Mouse (Mus musculus) heart, embryonic 14.5 days (tissue): ENCODE results near the gene Anks1. TPM values are rescaled to one million over a fixed set of nuclear protein-coding genes. Genes with fewer than 3 reads are reported as not detected.

Experiments used
- ATAC-seq: fragments of 200-750 bp; cut with Nextera tagmentation; 2 replicates; pipeline ENCODE4 v1.8.0; 2017; ENCODE audit warnings: low read depth, moderate TSS enrichment; ENCODE audit not compliant: insufficient number of reproducible peaks, insufficient read depth, low FRiP score
- H3K27ac ChIP-seq, 2 experiments: fragments of 200-500 bp in 1 of 2; fragments of 300-500 bp in 1 of 2; sonication (generic) in 1 of 2; replicated peaks in 1 of 2; 2 replicates each; pipeline ENCODE4 v1.5.1; 2012 to 2014; ENCODE audit warnings: low read depth in 2 of 2, low read length in 2 of 2, control low read depth in 1 of 2, mild to moderate bottlenecking in 1 of 2, mixed read lengths in 1 of 2; ENCODE audit not compliant: control insufficient read depth in 1 of 2, insufficient read depth in 1 of 2
- H3K27me3 ChIP-seq: fragments of 300-500 bp; sonication (generic); 2 replicates; pipeline ENCODE4 v1.6.1; 2014; ENCODE audit warnings: mild to moderate bottlenecking, low read length, control low read depth; ENCODE audit not compliant: control insufficient read depth, insufficient read depth
- H3K36me3 ChIP-seq: fragments of 300-500 bp; sonication (generic); 2 replicates; pipeline ENCODE4 v1.6.1; 2014; ENCODE audit warnings: mild to moderate bottlenecking, control low read depth, low read length, mixed read lengths; ENCODE audit not compliant: control insufficient read depth, insufficient read depth
- H3K4me1 ChIP-seq, 2 experiments: fragments of 200-500 bp in 1 of 2; fragments of 300-500 bp in 1 of 2; sonication (generic) in 1 of 2; 2 replicates each; pipeline ENCODE4 v1.6.1; 2012 to 2014; ENCODE audit warnings: low read length in 2 of 2, control low read depth in 1 of 2, mixed read lengths in 1 of 2; ENCODE audit not compliant: control insufficient read depth in 2 of 2, insufficient read depth in 2 of 2
- H3K4me2 ChIP-seq: fragments of 300-500 bp; sonication (generic); 2 replicates; pipeline ENCODE4 v1.6.1; 2014; ENCODE audit warnings: mild to moderate bottlenecking, low read length
- H3K4me3 ChIP-seq, 2 experiments: fragments of 200-500 bp in 1 of 2; fragments of 300-500 bp in 1 of 2; sonication (generic) in 1 of 2; 2 replicates each; pipeline ENCODE4 v1.5.1; 2012 to 2014; ENCODE audit warnings: low read length in 2 of 2, mild to moderate bottlenecking in 2 of 2, control low read depth in 1 of 2, low read depth in 1 of 2, moderate library complexity in 1 of 2; ENCODE audit not compliant: control insufficient read depth in 1 of 2, insufficient read depth in 1 of 2
- H3K9ac ChIP-seq: fragments of 300-500 bp; sonication (generic); 2 replicates; pipeline ENCODE4 v1.6.1; 2014; ENCODE audit warnings: mild to moderate bottlenecking, low read length
- H3K9me3 ChIP-seq: fragments of 300-500 bp; sonication (generic); 2 replicates; pipeline ENCODE4 v1.6.1; 2016; ENCODE audit warnings: low read length, control low read depth; ENCODE audit not compliant: control insufficient read depth
- WGBS: fragments of 180-500 bp; shearing (Covaris S2); extraction: QIAGEN DNeasy Blood & Tissue Kit; methylation state at CpG from one replicate; pipeline ENCODE4 v1.1.7; 2014; 5-methylcytosine and 5-hydroxymethylcytosine counted together
- polyA plus RNA-seq: library from polyadenylated mRNA; unstranded; fragments of >200 nt; fragmentation: Nextera tagmentation; extraction: Ambion mirVana; gene quantifications from 2 replicates; pipeline ENCODE4 v1.2.1, GENCODE M21; 2014

The Anks1 gene
- polyA plus RNA-seq, 1 experiment from 2014 or later = 11.8 TPM

GRCm38 (mm10) chr17:28042299-28042771 is 133.2 kb downstream of the Anks1 start:
- H3K27me3 ChIP-seq = no peaks in the 10 kb centered on the region
- no peaks in the 10 kb centered on the region for H3K9me3 ChIP-seq
- H3K9ac ChIP-seq = peak overlapping the region; percentile 41
- H3K27ac ChIP-seq = no peak overlapping the region
- peak overlapping the region; percentile 25; the same call in 1 of the 2 replicates for H3K4me2 ChIP-seq
- H3K4me3 ChIP-seq = no peak overlapping the region
- peaks cover 39% of the 10 kb centered on the region for H3K36me3 ChIP-seq
- ATAC-seq = no peak
- peaks cover 3 to 11% of the 10 kb centered on the region in 2 experiments; a peak in 2 of 4 replicates for H3K4me1 ChIP-seq
- 54% methylated on average over 23 of the region's 23 CpGs for WGBS

GRCm38 (mm10) chr17:28047017-28047416 is 137.9 kb downstream of the Anks1 start:
- H3K4me2 ChIP-seq = no peak overlapping the region
- H3K36me3 ChIP-seq = peaks cover 48% of the 10 kb centered on the region
- peaks cover 0 to 6% of the 10 kb centered on the region in 2 experiments; a peak in 1 of 4 replicates for H3K4me1 ChIP-seq
- no peak for ATAC-seq
- no peak overlapping the region for H3K9ac ChIP-seq
- H3K27ac ChIP-seq = no peak overlapping the region
- H3K27me3 ChIP-seq = no peaks in the 10 kb centered on the region
- 90% methylated on average over 5 of the region's 5 CpGs for WGBS
- H3K4me3 ChIP-seq = no peak overlapping the region
- H3K9me3 ChIP-seq = no peaks in the 10 kb centered on the region

DNA sequence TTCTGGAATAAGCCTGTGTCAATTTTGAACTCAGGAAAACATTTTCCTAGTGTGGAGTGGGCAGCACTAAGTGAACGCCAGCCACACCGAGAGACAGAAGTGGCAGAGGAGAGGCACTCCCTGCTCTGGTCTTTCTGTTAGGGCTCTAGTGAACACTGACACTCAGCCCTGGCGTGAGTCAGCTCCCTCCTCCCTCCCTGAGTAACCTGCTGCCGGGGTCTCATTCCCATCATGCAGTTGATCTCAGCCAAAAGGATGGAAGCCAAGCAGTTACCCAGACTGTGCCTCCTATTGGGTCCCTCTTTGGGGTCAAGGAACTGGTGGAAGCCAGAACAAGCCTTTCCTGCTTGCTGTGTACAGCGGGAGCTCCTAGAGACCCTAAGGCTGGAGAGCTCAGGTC is 138.4 kb downstream of the Anks1 start:
- 65% methylated on average over 5 of the region's 5 CpGs for WGBS
- ATAC-seq = no peak
- H3K27ac ChIP-seq = no peak overlapping the region
- H3K36me3 ChIP-seq = peaks cover 50% of the 10 kb centered on the region
- 0 out of 4 replicates have a peak, but pooled peaks cover 0 to under 1% of the 10 kb centered on the region in 2 experiments for H3K4me1 ChIP-seq
- H3K4me3 ChIP-seq = no peak overlapping the region
- H3K9ac ChIP-seq = no peak overlapping the region
- no peaks in the 10 kb centered on the region for H3K9me3 ChIP-seq
- no peaks in the 10 kb centered on the region for H3K27me3 ChIP-seq
- H3K4me2 ChIP-seq = no peak overlapping the region

- peaks cover 50% of the 10 kb centered on the region for H3K36me3 ChIP-seq
- no peaks in the 10 kb centered on the region for H3K9me3 ChIP-seq
- no peak overlapping the region for H3K9ac ChIP-seq
- H3K4me1 ChIP-seq = no peaks in the 10 kb centered on the region
- no peak overlapping the region for H3K4me2 ChIP-seq
- no peak overlapping the region for H3K4me3 ChIP-seq
- WGBS = 38% methylated on average over 4 of the region's 4 CpGs
- no peak overlapping the region for H3K27ac ChIP-seq
- ATAC-seq = no peak; the same call in 1 of the 2 replicates
- no peaks in the 10 kb centered on the region for H3K27me3 ChIP-seq
Observed at GRCm38 (mm10) chr17:28048425-28048824, 139.3 kb downstream of the Anks1 start.

DNA sequence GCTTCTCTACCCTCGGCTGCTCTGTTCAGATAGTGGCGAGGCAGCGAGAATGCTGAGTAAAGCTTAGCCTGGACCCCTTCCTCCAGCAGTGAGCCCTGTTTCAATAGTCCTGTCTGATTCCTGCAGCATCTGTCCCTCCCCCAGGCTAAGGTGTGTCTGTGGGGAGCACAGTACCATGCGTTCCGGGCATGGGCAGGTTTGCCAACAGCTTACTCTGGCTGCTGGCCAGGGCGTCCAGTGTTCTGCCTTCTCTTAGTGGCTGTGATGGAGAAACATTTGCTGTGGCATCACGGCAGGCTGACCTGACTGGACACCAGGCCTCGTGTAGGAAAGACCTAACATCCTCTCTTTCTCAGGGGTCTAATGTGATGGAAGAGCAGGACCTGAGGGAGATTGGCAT is 141.1 kb downstream of the Anks1 start:
- H3K27me3 ChIP-seq = no peaks in the 10 kb centered on the region
- 89% methylated on average over 8 of the region's 8 CpGs for WGBS
- H3K4me2 ChIP-seq = no peak overlapping the region
- peaks cover 63% of the 10 kb centered on the region for H3K36me3 ChIP-seq
- no peak overlapping the region for H3K27ac ChIP-seq
- no peak overlapping the region for H3K9ac ChIP-seq
- no peaks in the 10 kb centered on the region for H3K4me1 ChIP-seq
- no peak for ATAC-seq
- no peaks in the 10 kb centered on the region for H3K9me3 ChIP-seq
- no peak overlapping the region for H3K4me3 ChIP-seq

DNA sequence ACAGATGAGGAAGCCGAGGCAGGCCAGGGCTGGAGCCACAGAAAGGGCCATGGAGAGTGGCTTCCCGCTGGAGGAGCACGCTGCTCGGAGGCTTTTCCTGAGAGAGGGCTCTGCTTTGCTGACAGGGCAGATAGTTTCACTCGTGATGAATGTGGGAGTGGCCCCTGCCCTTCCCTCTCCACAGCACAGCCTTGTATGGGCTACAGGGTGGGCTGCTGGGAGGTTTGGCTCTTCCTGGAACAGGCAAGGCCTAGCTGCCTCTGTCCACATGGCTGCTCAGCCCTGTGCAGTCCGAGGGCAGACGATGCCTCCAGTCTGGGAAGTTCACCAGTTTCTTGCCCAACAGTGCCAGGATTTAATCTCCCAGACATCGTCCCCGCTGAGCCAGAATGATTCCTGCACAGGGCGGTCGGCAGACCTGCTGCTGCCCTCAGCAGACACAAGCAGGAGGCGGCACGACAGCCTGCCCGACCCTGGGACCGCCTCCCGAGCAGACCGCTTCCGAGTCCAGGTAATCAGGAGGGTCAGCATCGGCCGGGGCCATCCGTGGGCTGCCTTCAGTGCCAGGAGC is 143.3 kb downstream of the Anks1 start:
- H3K27ac ChIP-seq = no peak overlapping the region
- 77% methylated on average over 21 of the region's 21 CpGs for WGBS
- H3K36me3 ChIP-seq = peaks cover 75% of the 10 kb centered on the region
- no peaks in the 10 kb centered on the region for H3K27me3 ChIP-seq
- no peak overlapping the region for H3K4me2 ChIP-seq
- H3K4me1 ChIP-seq = no peaks in the 10 kb centered on the region
- H3K9me3 ChIP-seq = no peaks in the 10 kb centered on the region
- H3K9ac ChIP-seq = no peak overlapping the region
- no peak overlapping the region for H3K4me3 ChIP-seq
- ATAC-seq = no peak

DNA sequence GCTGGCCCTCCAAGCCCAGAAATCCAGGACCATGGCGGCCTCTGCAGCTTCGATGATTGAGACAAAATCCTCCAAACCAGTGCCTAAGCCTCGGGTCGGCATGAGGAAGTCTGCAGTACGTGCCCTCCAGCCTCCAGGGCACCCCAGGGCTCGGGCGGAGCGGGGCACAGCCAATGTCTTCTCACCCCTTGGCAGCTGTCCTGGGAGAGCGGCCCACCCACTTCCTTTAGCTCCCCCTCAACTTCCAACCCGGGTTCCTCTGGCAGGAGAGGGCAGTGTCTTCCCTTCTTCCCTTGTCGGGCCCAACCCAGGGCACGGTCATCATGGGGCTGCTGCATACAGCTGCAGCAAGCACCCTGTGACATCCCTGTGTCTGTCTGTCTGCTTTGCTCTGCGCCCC is 149.2 kb downstream of the Anks1 start:
- H3K4me3 ChIP-seq = no peak overlapping the region
- H3K27me3 ChIP-seq = no peaks in the 10 kb centered on the region
- H3K4me1 ChIP-seq = peaks cover 0 to 2% of the 10 kb centered on the region in 2 experiments; a peak in 1 of 4 replicates
- peaks cover 70% of the 10 kb centered on the region for H3K36me3 ChIP-seq
- H3K9me3 ChIP-seq = no peaks in the 10 kb centered on the region
- 86% methylated on average over 13 of the region's 13 CpGs for WGBS
- H3K27ac ChIP-seq = no peak overlapping the region
- ATAC-seq = no peak
- no peak overlapping the region for H3K4me2 ChIP-seq
- no peak overlapping the region for H3K9ac ChIP-seq

DNA sequence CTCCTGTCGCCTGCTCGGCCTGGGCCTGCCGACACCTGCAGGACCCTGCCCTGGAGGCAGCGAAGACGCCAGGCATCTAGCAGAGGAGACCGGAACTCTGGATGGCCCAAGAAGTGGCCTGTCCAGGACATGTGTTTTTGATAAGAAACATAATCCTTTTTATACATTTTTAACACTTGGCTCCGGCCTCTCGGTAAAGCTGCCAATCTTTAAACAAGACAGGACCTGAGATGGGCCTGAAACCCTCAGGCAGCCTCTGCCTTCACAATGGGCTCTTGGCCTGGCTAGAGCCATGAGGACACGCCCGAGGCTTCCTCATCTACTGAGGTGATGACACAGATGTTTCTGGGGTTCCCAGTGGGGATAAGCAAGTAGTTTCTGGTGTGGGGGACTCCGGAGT is 151.6 kb downstream of the Anks1 start:
- H3K4me3 ChIP-seq = no peak overlapping the region
- no peak for ATAC-seq
- H3K27ac ChIP-seq = no peak overlapping the region
- no peak overlapping the region for H3K9ac ChIP-seq
- H3K4me1 ChIP-seq = peaks cover 0 to 3% of the 10 kb centered on the region in 2 experiments; a peak in 1 of 4 replicates
- no peaks in the 10 kb centered on the region for H3K27me3 ChIP-seq
- 90% methylated on average over 11 of the region's 11 CpGs for WGBS
- H3K4me2 ChIP-seq = no peak overlapping the region
- H3K9me3 ChIP-seq = no peaks in the 10 kb centered on the region
- H3K36me3 ChIP-seq = peaks cover 50% of the 10 kb centered on the region
